Mouse (Mus musculus) neural tube, embryonic 14.5 days (tissue): ENCODE results near the gene Rps6kc1. TPM values are rescaled to one million over a fixed set of nuclear protein-coding genes. Genes with fewer than 3 reads are reported as not detected.

ENCODE experiments used
- ATAC-seq: fragments of 200-750 bp; cut with Nextera tagmentation; 2 replicates; pipeline ENCODE4 v1.8.0; 2017; ENCODE audit warnings: low read depth, mild to moderate bottlenecking, moderate TSS enrichment, moderate library complexity
- H3K27ac ChIP-seq: fragments of 300-500 bp; sonication (generic); 2 replicates; pipeline ENCODE4 v1.5.1; 2014; ENCODE audit warnings: low read depth, mild to moderate bottlenecking, control low read depth, low read length, moderate library complexity, mixed read lengths
- H3K27me3 ChIP-seq: fragments of 300-500 bp; sonication (generic); 2 replicates; pipeline ENCODE4 v1.6.1; 2014; ENCODE audit warnings: low read length; ENCODE audit not compliant: control insufficient read depth, insufficient read depth
- H3K36me3 ChIP-seq: fragments of 300-500 bp; sonication (generic); 2 replicates; pipeline ENCODE4 v1.6.1; 2014; ENCODE audit warnings: low read length, mixed read lengths; ENCODE audit not compliant: control insufficient read depth, insufficient read depth
- H3K4me1 ChIP-seq: fragments of 300-500 bp; sonication (generic); 2 replicates; pipeline ENCODE4 v1.6.1; 2014; ENCODE audit warnings: low read length; ENCODE audit not compliant: control insufficient read depth, insufficient read depth
- H3K4me2 ChIP-seq: fragments of 300-500 bp; sonication (generic); 2 replicates; pipeline ENCODE4 v1.6.1; 2014; ENCODE audit warnings: mild to moderate bottlenecking, low read depth, low read length, control low read depth
- H3K4me3 ChIP-seq: fragments of 300-500 bp; sonication (generic); 2 replicates; pipeline ENCODE4 v1.5.1; 2014; ENCODE audit warnings: low read depth, low read length, control low read depth, mixed read lengths
- H3K9ac ChIP-seq: fragments of 300-500 bp; sonication (generic); replicated peaks from 2 replicates; pipeline ENCODE4 v1.6.1; 2014; ENCODE audit warnings: low read depth, mild to moderate bottlenecking, control low read depth, low read length, mixed read lengths
- H3K9me3 ChIP-seq: fragments of 300-500 bp; sonication (generic); 2 replicates; pipeline ENCODE4 v1.6.1; 2016; ENCODE audit warnings: low read length; ENCODE audit not compliant: control insufficient read depth
- WGBS: fragments of 180-500 bp; shearing (Covaris S2); extraction: QIAGEN DNeasy Blood & Tissue Kit; methylation state at CpG from one replicate; pipeline ENCODE4 v1.1.7; 2014; 5-methylcytosine and 5-hydroxymethylcytosine counted together
- polyA plus RNA-seq: library from polyadenylated mRNA; unstranded; fragments of >200 nt; fragmentation: Nextera tagmentation; extraction: Ambion mirVana; gene quantifications from 2 replicates; pipeline ENCODE4 v1.2.1, GENCODE M21; 2014

Rps6kc1 gene
- polyA plus RNA-seq, 1 experiment from 2014 or later, result 27.6 TPM

DNA sequence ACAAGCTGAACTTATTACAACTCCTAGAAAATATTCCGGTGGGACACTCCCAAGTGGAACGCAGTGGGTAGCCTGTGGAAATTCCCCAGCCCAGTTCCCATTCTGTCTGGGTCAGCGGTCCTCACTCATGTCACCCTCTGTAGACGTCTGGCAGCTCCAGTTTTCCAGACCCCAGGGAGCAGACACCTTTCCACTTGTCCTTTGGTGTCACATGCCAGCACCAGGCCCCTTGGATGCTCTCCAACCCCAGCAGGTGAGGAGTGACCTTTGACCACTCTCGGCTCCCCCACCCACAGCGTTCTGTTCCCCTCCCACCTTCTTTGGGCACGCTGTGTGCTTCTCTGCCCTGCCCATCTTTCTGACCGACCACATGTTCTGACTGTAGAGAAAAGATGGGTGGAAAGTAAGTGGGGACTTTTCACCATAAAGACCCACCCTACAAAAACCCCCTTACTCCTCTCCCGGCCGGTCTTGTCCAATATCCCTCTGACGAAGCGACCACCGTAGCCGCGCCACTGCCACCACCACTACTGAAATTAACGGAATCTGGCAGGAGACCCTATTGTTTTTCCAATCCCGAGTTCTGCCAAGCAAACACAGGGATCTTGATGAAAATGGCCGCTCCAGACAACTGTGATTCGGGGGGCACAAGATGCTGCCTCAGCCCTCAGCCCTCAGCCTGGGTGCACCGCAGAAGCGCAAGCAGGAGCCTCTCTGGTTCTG is 246.6 kb downstream of the Rps6kc1 start:
- Histone ChIP-seq H3K4me1 (no peaks in the 10 kb centered on the region), H3K4me3 (no peak overlapping the region), H3K4me2 (no peak overlapping the region), H3K27ac (no peak overlapping the region), H3K9ac (no peak overlapping the region), H3K36me3 (no peaks in the 10 kb centered on the region), H3K27me3 (no peaks in the 10 kb centered on the region), H3K9me3 (no peaks in the 10 kb centered on the region)
- no peak for ATAC-seq
- 83% methylated on average over 21 of the region's 21 CpGs for WGBS

DNA sequence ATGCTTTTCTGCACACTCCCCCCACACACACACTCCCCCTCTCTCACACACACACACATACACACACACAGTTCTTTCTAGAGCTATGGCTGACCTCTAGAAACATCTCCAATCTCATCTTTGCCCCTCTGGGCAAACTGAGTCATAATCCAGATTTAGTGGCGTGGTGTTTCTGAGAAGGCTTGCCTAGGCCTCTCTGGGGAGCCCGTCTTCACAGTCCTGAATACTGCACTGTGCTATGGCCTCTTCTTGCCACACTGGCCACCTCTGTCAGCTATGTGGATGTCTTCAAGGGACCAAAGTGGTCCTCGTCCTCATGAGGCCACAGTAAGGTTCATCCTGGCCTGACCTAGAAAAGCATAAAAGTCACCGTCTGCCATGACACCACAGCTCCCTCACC is 247.6 kb downstream of the Rps6kc1 start:
- no peak overlapping the region for H3K4me3 ChIP-seq
- no peak overlapping the region for H3K4me2 ChIP-seq
- no peaks in the 10 kb centered on the region for H3K4me1 ChIP-seq
- 87% methylated on average over 4 of the region's 4 CpGs for WGBS
- no peaks in the 10 kb centered on the region for H3K9me3 ChIP-seq
- no peak for ATAC-seq
- H3K27me3 ChIP-seq, result no peaks in the 10 kb centered on the region
- no peak overlapping the region for H3K27ac ChIP-seq
- H3K9ac ChIP-seq, result no peak overlapping the region
- H3K36me3 ChIP-seq, result no peaks in the 10 kb centered on the region

DNA sequence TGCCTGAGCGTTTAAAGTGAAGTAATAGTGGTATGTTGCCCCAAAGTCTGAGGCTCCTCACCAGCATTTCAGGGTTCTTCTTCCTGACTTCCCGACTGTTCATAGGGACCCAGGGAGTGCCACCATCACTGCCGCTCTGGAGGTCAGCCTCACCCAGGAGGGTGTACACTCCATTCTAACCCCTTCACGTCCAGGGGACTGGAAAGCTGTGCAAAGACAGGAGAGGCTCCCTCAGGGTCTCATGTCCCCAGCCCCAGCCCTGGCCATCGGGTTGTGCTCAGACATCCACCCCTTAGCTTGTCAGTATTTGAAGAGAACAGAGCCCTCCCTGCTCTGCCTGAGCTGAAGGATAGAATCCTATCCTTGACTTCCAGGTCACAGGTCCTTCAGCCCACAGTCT is 248.8 kb downstream of the Rps6kc1 start:
- no peak for ATAC-seq
- H3K9ac ChIP-seq, result no peak overlapping the region
- WGBS, result 92% methylated on average over 5 of the region's 5 CpGs
- H3K4me1 ChIP-seq, result no peaks in the 10 kb centered on the region
- no peaks in the 10 kb centered on the region for H3K27me3 ChIP-seq
- H3K9me3 ChIP-seq, result no peaks in the 10 kb centered on the region
- H3K4me3 ChIP-seq, result no peak overlapping the region
- H3K4me2 ChIP-seq, result no peak overlapping the region
- H3K36me3 ChIP-seq, result no peaks in the 10 kb centered on the region
- H3K27ac ChIP-seq, result no peak overlapping the region

DNA sequence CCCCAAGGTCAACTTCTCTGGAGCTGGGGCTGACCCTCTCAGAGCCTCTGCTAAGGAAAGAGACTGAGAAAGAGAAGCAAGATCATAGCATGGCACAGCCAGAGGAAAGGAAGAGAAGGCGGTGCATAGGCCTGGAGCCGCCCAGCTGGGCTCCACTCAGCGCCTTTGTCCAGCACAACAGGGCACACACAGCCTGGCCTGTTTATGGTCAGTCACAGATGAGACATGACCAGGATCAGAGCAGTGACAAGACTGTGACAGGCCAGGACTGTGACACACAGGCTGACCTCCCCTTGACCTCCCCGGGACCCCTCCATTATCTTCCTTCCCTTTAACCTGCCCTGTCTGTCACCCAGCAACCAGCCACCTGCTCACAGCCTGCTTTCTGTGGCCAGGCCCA is 249.8 kb downstream of the Rps6kc1 start:
- no peak overlapping the region for H3K4me2 ChIP-seq
- H3K27ac ChIP-seq, result no peak overlapping the region
- no peak for ATAC-seq
- no peaks in the 10 kb centered on the region for H3K27me3 ChIP-seq
- no peaks in the 10 kb centered on the region for H3K9me3 ChIP-seq
- no peaks in the 10 kb centered on the region for H3K36me3 ChIP-seq
- H3K4me3 ChIP-seq, result no peak overlapping the region
- no peaks in the 10 kb centered on the region; the same call in 1 of the 2 replicates for H3K4me1 ChIP-seq
- WGBS, result 36% methylated on average over 4 of the region's 4 CpGs
- H3K9ac ChIP-seq, result no peak overlapping the region

DNA sequence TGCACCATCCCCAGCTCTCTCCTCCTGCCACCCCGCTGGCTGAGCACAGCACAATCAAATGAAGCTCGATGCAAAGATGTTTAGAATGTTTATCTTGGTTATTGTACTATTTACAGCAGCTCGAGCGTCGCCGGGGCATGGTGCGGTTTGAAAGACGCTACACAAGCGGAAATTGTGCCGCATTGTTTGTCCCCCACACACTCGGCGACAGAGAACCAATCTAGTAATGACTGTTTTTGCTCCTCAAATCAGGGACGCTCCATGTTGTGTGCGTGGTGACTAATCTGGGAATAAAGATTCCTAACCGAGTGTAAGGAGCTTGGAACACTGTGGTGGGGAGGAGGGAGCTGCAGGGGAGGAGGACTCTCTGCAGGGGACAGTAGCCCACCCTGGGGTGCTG is 250.3 kb downstream of the Rps6kc1 start:
- H3K9me3 ChIP-seq, result no peaks in the 10 kb centered on the region
- no peaks in the 10 kb centered on the region for H3K27me3 ChIP-seq
- no peak overlapping the region for H3K4me3 ChIP-seq
- H3K36me3 ChIP-seq, result no peaks in the 10 kb centered on the region
- ATAC-seq, result no peak
- H3K4me1 ChIP-seq, result no peaks in the 10 kb centered on the region; the same call in 1 of the 2 replicates
- no peak overlapping the region for H3K27ac ChIP-seq
- no peak overlapping the region for H3K9ac ChIP-seq
- WGBS, result 42% methylated on average over 15 of the region's 15 CpGs
- H3K4me2 ChIP-seq, result no peak overlapping the region

DNA sequence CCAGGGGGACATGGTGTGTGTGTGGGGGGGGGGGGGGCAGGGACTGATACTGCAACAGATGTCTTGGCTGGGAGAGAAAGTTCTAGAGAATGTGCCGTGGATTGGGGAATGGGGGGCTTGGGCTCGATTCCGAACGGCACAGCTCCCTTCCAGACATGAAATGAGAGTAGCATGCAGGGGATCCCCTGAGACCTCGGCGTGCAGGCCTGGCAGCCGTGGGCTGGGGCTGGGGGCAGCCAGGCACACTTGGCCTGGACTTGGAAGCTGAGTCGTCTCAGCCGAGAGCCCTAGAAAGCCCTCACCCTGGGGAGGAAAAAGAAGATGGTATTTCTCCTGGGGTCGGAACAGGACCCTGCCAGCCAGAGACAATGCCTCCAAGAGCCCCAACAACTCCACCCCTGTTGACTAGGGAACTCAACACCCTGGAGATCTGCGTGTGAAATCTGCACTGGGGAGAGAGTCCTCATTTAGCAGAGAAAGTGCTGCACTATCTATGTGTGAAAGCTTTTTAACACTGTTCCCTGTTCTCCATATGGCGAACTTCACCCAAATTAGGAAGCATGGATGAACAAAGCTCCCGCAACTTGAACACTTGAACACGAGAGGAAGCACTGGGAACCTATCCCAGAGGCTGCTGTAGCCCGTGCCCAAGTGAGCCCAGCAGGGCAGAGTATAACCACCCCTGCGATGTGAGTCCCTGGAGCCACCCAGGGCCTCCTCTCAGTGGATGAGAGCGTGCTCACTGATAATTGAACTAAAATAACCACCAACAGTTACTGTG is 251.7 kb downstream of the Rps6kc1 start:
- Histone ChIP-seq H3K27me3 (no peaks in the 10 kb centered on the region), H3K4me3 (no peak overlapping the region), H3K4me2 (no peak overlapping the region), H3K9me3 (no peaks in the 10 kb centered on the region), H3K27ac (no peak overlapping the region), H3K4me1 (no peaks in the 10 kb centered on the region; the same call in 1 of the 2 replicates), H3K36me3 (no peaks in the 10 kb centered on the region), H3K9ac (no peak overlapping the region)
- no peak for ATAC-seq
- 80% methylated on average over 17 of the region's 17 CpGs for WGBS

DNA sequence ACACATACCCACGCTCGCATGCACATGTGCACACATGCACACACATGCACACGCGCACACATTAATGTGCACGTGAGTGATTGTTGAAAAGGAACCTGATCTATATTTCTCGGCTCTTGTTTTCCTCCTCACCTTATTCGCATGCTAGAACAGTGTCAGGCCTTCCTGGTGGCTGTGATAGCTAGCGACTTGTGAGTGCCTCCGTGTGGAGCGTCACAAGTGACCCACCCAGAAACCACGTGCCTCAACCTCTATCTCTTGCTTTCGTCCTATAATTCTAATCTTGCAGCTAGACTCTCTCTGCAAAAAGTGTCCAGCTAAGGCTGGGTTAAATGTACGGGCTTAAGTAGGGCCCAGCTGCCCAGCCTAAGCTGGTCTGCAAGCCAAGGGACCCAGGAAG is 253.3 kb downstream of the Rps6kc1 start:
- H3K9ac ChIP-seq, result no peak overlapping the region
- no peak overlapping the region for H3K4me2 ChIP-seq
- ATAC-seq, result no peak
- no peaks in the 10 kb centered on the region for H3K27me3 ChIP-seq
- no peak overlapping the region for H3K4me3 ChIP-seq
- no peaks in the 10 kb centered on the region for H3K9me3 ChIP-seq
- no peak overlapping the region for H3K27ac ChIP-seq
- no peaks in the 10 kb centered on the region for H3K36me3 ChIP-seq
- 96% methylated on average over 13 of the region's 13 CpGs for WGBS
- H3K4me1 ChIP-seq, result no peaks in the 10 kb centered on the region; the same call in 1 of the 2 replicates

DNA sequence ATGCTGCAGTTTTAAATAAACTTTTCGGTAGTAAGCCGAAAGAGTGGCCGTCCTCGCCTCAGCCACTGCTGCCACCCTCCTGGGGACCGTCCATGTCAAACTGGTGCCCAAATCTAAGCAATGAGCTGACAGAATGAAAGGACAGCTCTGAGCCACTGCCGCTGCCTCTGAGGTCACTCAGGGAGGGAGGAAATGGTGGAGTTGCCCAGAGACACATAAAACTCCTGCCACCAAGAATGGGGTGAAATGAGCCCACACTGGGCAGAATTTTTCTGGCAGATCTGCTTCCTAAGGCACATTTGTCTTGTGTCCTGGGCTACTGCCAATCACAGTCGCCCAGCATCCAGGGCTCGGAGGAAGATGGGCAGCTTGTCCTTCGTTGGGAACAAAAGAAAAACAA is 255.5 kb downstream of the Rps6kc1 start:
- ATAC-seq, result no peak
- Histone ChIP-seq H3K27ac (no peak overlapping the region), H3K9ac (no peak overlapping the region)

DNA sequence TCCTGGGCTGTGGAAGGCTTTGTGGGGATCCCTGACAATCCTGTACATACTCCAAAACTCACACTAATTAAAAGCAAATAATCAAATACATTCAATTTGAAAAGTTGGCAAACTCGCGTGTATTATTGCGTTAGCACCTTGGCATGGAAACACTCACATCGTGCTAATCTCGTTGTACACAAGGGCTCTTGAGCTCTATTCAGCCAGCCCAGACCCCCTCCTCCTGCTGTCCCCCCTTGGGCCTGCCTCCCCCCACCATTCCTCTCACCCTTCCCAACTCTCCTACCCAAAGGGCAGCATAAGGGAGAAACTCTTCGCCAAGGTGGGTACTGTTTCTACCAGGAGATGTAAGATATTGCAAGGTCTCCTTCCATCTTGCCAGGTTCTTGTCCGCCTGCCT is 255.9 kb downstream of the Rps6kc1 start:
- Histone ChIP-seq H3K9ac (no peak overlapping the region), H3K4me2 (no peak overlapping the region), H3K9me3 (no peaks in the 10 kb centered on the region), H3K27ac (no peak overlapping the region), H3K4me1 (no peaks in the 10 kb centered on the region; the same call in 1 of the 2 replicates), H3K36me3 (no peaks in the 10 kb centered on the region), H3K27me3 (no peaks in the 10 kb centered on the region), H3K4me3 (no peak overlapping the region)
- WGBS, result 82% methylated on average over 7 of the region's 7 CpGs
- no peak for ATAC-seq

More for the DNA sequence above, 255.5 kb downstream of the Rps6kc1 start:
- H3K27me3 ChIP-seq, result no peaks in the 10 kb centered on the region
- H3K4me3 ChIP-seq, result no peak overlapping the region
- 60% methylated on average over 9 of the region's 9 CpGs for WGBS
- H3K4me2 ChIP-seq, result no peak overlapping the region
- no peaks in the 10 kb centered on the region; the same call in 1 of the 2 replicates for H3K4me1 ChIP-seq
- no peaks in the 10 kb centered on the region for H3K9me3 ChIP-seq
- H3K36me3 ChIP-seq, result no peaks in the 10 kb centered on the region
